Mouse (Mus musculus): Measurements from ENCODE around the gene Erg. TPM values are rescaled to one million over a fixed set of nuclear protein-coding genes. Genes with fewer than 3 reads are reported as not detected.
A peak's percentile ranks its signal among the peaks of the same experiment; 100 is the strongest.

The Erg gene
- polyA plus RNA-seq, 1 experiment: 17.6 TPM

GRCm38 (mm10) chr16:95356962-95357955 lies 229.1 kb downstream of the Erg start:
- Histone ChIP-seq H3K27ac (ENCODE audit: insufficient read depth, low read length) (no peak overlapping the region), H3K4me1 (ENCODE audit: control insufficient read depth, insufficient read depth, low read length) (no peaks in the 10 kb centered on the region), H3K4me3 (ENCODE audit: insufficient read depth, low read length) (no peak overlapping the region)
- TF ChIP-seq POLR2A (IDR thresholded peaks at IDR 0.05; ENCODE audit: low read depth, low read length) (no peak), CTCF (IDR thresholded peaks at IDR 0.05; ENCODE audit: borderline replicate concordance, insufficient read depth, low read length) (no peak)

DNA sequence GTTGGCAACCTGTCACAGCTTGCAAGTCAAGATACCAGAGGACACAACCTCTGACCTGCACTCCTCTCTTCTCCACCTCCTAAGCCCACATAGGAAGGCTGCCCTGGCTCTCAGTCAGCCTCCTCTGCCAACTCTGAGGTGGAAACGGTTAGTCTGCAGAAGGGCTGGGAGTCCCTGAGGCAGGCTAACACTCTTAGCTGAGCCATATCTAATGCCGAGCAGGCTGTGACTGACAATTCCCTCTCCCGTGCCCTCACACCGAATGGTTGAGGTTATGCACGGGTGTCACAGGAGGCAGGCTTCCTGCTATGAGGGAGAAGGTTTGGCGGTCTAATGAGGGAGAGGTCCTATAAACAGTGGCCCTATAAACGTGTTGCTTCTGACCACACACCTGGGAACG lies 232.6 kb downstream of the Erg start:
- TF ChIP-seq CTCF (IDR thresholded peaks at IDR 0.05; ENCODE audit: borderline replicate concordance, insufficient read depth, low read length): no peak
- no peak for TF ChIP-seq POLR2A (IDR thresholded peaks at IDR 0.05; ENCODE audit: low read depth, low read length)

DNA sequence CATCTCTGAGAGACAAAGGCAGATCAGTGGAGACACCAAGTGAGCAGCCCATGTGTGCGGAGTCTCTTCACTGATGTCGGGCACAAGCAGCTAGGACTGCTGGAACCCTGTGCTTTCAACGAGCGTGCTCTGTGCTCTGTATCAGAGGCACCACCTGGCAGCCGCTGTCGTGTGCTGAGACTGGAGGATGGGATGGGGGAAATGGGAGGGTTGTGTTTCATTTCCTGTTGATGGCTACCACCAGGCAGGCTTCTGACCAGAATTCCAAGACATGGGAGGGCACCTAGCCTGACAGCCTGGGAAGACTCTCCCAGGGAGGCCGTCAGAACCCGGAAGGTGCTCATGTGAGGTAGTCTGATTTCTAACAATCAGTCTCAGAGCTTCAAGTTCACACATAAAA lies 234.1 kb downstream of the Erg start:
- Histone ChIP-seq H3K4me3 (ENCODE audit: insufficient read depth, low read length) (no peak overlapping the region), H3K27ac (ENCODE audit: insufficient read depth, low read length) (no peak overlapping the region), H3K4me1 (ENCODE audit: control insufficient read depth, insufficient read depth, low read length) (no peaks in the 10 kb centered on the region)
- TF ChIP-seq POLR2A (IDR thresholded peaks at IDR 0.05; ENCODE audit: low read depth, low read length) (no peak), CTCF (IDR thresholded peaks at IDR 0.05; ENCODE audit: borderline replicate concordance, insufficient read depth, low read length) (no peak)

More for the DNA sequence above, 232.6 kb downstream of the Erg start:
- Histone ChIP-seq H3K4me1 (ENCODE audit: control insufficient read depth, insufficient read depth, low read length) (no peaks in the 10 kb centered on the region), H3K4me3 (ENCODE audit: insufficient read depth, low read length) (no peak overlapping the region), H3K27ac (ENCODE audit: insufficient read depth, low read length) (no peak overlapping the region)

DNA sequence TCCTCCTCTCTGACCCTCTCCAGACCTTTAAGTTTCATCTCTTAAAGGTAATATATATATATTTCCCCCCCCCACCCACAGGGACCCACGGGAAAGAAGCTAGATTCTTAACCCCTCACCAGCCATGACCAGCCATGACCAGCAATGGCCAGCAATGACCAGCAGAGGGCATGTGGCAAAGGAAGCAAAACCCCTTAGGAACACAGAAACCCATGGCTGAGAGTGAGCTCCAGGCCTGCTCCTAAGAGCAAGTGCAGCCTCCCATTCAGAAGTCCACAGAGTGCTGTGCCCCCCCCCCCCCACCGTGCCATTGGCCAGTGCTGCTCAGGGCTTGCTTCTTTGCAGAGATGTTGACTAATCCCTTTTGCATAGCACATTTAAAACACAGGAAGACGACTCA lies 235.9 kb downstream of the Erg start:
- no peak overlapping the region for H3K27ac ChIP-seq (ENCODE audit: insufficient read depth, low read length)
- TF ChIP-seq POLR2A (IDR thresholded peaks at IDR 0.05; ENCODE audit: low read depth, low read length): no peak
- TF ChIP-seq CTCF (IDR thresholded peaks at IDR 0.05; ENCODE audit: borderline replicate concordance, insufficient read depth, low read length): peak; percentile 87; the same call in 1 of the 2 replicates
- no peaks in the 10 kb centered on the region; the same call in 1 of the 2 replicates for H3K4me1 ChIP-seq (ENCODE audit: control insufficient read depth, insufficient read depth, low read length)
- H3K4me3 ChIP-seq (ENCODE audit: insufficient read depth, low read length): no peak overlapping the region

DNA sequence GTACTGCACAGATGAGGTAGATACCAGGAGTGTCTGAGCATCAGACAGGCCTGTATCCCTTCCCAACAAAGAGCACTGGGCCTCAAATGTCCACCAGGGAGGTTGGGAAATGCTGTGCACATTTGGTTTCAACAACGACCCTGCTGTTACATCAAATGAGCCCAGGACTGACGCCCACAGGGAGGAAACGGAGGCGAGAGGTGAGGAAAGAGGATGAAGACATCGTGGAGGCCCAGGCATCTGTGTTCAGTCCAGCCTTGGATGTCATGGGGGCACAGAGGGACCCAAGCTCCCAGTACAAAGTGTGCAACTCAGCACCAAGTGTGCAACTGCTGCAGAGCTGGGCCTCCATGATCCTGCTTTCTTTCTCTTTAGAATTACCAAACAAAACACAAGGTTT lies 236.6 kb downstream of the Erg start:
- Histone ChIP-seq H3K4me1 (ENCODE audit: control insufficient read depth, insufficient read depth, low read length) (no peaks in the 10 kb centered on the region; the same call in 1 of the 2 replicates), H3K4me3 (ENCODE audit: insufficient read depth, low read length) (no peak overlapping the region), H3K27ac (ENCODE audit: insufficient read depth, low read length) (no peak overlapping the region)
- TF ChIP-seq CTCF (IDR thresholded peaks at IDR 0.05; ENCODE audit: borderline replicate concordance, insufficient read depth, low read length) (no peak), POLR2A (IDR thresholded peaks at IDR 0.05; ENCODE audit: low read depth, low read length) (no peak)

DNA sequence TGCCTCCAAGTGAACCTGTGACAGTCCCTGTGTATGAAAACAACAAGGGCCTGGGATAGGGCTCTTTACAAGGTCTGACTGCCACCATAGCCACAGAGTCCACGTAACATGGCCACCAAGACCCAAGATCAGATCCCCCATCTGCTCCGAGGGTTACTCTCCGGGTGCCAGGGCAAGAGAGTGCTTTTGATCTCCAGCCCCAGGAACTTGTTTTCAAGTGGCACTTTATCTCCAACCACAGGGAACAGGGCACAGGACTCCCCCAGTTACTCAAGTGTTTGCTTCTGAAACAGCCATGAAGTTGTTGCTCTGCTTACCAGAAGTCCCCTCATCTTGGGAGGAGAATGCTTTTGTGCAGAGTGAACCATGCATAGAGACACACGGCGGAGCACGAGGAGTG lies 237.0 kb downstream of the Erg start:
- Histone ChIP-seq H3K27ac (ENCODE audit: insufficient read depth, low read length) (no peak overlapping the region), H3K4me1 (ENCODE audit: control insufficient read depth, insufficient read depth, low read length) (no peaks in the 10 kb centered on the region; the same call in 1 of the 2 replicates), H3K4me3 (ENCODE audit: insufficient read depth, low read length) (no peak overlapping the region)
- TF ChIP-seq POLR2A (IDR thresholded peaks at IDR 0.05; ENCODE audit: low read depth, low read length) (no peak), CTCF (IDR thresholded peaks at IDR 0.05; ENCODE audit: borderline replicate concordance, insufficient read depth, low read length) (no peak)

GRCm38 (mm10) chr16:95348555-95348954 lies 237.8 kb downstream of the Erg start:
- H3K4me3 ChIP-seq (ENCODE audit: insufficient read depth, low read length): no peak overlapping the region
- H3K4me1 ChIP-seq (ENCODE audit: control insufficient read depth, insufficient read depth, low read length): no peaks in the 10 kb centered on the region; the same call in 1 of the 2 replicates
- TF ChIP-seq CTCF (IDR thresholded peaks at IDR 0.05; ENCODE audit: borderline replicate concordance, insufficient read depth, low read length) (no peak), POLR2A (IDR thresholded peaks at IDR 0.05; ENCODE audit: low read depth, low read length) (no peak)
- no peak overlapping the region for H3K27ac ChIP-seq (ENCODE audit: insufficient read depth, low read length)

GRCm38 (mm10) chr16:95347202-95347601 lies 239.2 kb downstream of the Erg start:
- Histone ChIP-seq H3K27ac (ENCODE audit: insufficient read depth, low read length) (no peak overlapping the region), H3K4me1 (ENCODE audit: control insufficient read depth, insufficient read depth, low read length) (no peaks in the 10 kb centered on the region; the same call in 1 of the 2 replicates)
- TF ChIP-seq CTCF (IDR thresholded peaks at IDR 0.05; ENCODE audit: borderline replicate concordance, insufficient read depth, low read length) (no peak), POLR2A (IDR thresholded peaks at IDR 0.05; ENCODE audit: low read depth, low read length) (no peak)

DNA sequence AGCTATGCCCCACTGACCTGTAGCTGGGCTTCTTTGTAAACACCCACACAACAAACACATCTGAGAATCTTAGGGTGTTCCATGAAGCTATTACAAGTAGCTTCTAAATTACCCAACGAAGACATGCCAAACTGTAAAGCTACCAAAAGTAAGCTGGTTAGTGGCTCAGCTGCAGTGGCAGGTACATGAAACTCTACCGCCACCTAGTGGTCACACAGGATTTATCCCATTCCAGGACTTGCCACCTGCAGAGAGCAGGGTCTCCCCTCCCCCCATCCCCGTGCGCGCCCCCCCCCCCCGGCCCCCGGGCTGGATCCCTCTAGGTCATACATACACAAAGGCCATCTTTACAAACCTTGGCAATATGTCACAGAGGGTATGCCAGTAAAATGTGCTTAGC lies 240.5 kb downstream of the Erg start:
- TF ChIP-seq CTCF (IDR thresholded peaks at IDR 0.05; ENCODE audit: borderline replicate concordance, insufficient read depth, low read length) (peak; percentile 60; the same call in 1 of the 2 replicates), POLR2A (IDR thresholded peaks at IDR 0.05; ENCODE audit: low read depth, low read length) (no peak)
- no peak overlapping the region for H3K27ac ChIP-seq (ENCODE audit: insufficient read depth, low read length)
- peaks cover 2% of the 10 kb centered on the region for H3K4me1 ChIP-seq (ENCODE audit: control insufficient read depth, insufficient read depth, low read length)
- H3K4me3 ChIP-seq (ENCODE audit: insufficient read depth, low read length): no peak overlapping the region

More at GRCm38 (mm10) chr16:95347202-95347601, 239.2 kb downstream of the Erg start:
- H3K4me3 ChIP-seq (ENCODE audit: insufficient read depth, low read length): no peak overlapping the region

DNA sequence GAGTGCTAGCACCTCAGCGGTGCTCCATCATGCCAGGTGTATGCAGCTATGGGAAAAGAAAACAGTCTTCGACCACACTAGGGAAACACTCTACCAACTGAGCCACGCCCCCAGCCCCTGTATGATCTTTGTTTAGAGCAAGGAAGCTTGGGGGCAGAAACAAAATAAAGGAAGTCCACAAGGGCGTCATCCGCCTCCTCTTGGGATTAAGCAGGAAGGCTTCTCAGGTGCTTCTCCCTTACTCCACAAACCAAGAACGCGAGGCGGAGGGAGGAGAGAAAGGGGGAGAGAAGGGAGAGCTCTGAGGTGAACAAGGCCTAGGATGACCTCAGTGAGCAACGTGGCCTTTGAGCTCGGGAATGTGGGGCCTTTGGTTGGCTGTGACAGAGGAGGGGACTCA lies 241.4 kb downstream of the Erg start:
- peaks cover 3% of the 10 kb centered on the region for H3K4me1 ChIP-seq (ENCODE audit: control insufficient read depth, insufficient read depth, low read length)
- TF ChIP-seq POLR2A (IDR thresholded peaks at IDR 0.05; ENCODE audit: low read depth, low read length): no peak
- H3K27ac ChIP-seq (ENCODE audit: insufficient read depth, low read length): no peak overlapping the region
- H3K4me3 ChIP-seq (ENCODE audit: insufficient read depth, low read length): no peak overlapping the region
